ENCODE assay signal across 8 mouse cellular contexts in genomic region chr3:104671543-104671942, GRCm38 (mm10). TPM values are rescaled to one million over a fixed set of nuclear protein-coding genes. Genes with fewer than 3 reads are reported as not detected.
A peak's percentile ranks its signal among the peaks of the same experiment; 100 is the strongest.
DNase-seq lines count a peak whose midpoint lies in the region; ATAC-seq and TF ChIP-seq lines count a peak whose summit lies in the region.

No protein-coding gene starts in this region.

- ATAC-seq in hindbrain, postnatal 0 days: no peak
- ATAC-seq in hindbrain, embryonic 14.5 days (ENCODE audit: low FRiP score): no peak
- ATAC-seq in forebrain, postnatal 0 days: peak; percentile 34; the same call in 1 of the 2 replicates
- ATAC-seq in intestine, postnatal 0 days: no peak

- H3K4me1 ChIP-seq in hindbrain, postnatal 0 days (ENCODE audit: insufficient read depth, low read length): peaks cover 10% of the 10 kb centered on the region
- H3K4me1 ChIP-seq in hindbrain, embryonic 14.5 days (replicated peaks; ENCODE audit: control insufficient read depth, insufficient read depth, low read length): peaks cover 14% of the 10 kb centered on the region
- H3K4me1 ChIP-seq in bone marrow, adult 2 months (ENCODE audit: control insufficient read depth, insufficient read depth, low read length): peaks cover 10% of the 10 kb centered on the region
- H3K4me1 ChIP-seq in forebrain, postnatal 0 days (ENCODE audit: insufficient read depth): peaks cover 6% of the 10 kb centered on the region; the same call in 1 of the 2 replicates
- H3K4me1 ChIP-seq in intestine, postnatal 0 days (replicated peaks; ENCODE audit: control insufficient read depth, insufficient read depth, low read length): peaks cover 16% of the 10 kb centered on the region

- H3K9ac ChIP-seq in hindbrain, postnatal 0 days (replicated peaks; ENCODE audit: low read length): no peak overlapping the region
- H3K9ac ChIP-seq in hindbrain, embryonic 14.5 days: no peak overlapping the region
- no peak overlapping the region for H3K9ac ChIP-seq in forebrain, postnatal 0 days
- H3K9ac ChIP-seq in intestine, postnatal 0 days (ENCODE audit: low read depth, low read length): no peak overlapping the region

- no peaks in the 10 kb centered on the region for H3K27me3 ChIP-seq in hindbrain, postnatal 0 days (ENCODE audit: insufficient read depth, low read length)
- H3K27me3 ChIP-seq in hindbrain, embryonic 14.5 days (ENCODE audit: control insufficient read depth, insufficient read depth, low read length): no peaks in the 10 kb centered on the region
- no peaks in the 10 kb centered on the region for H3K27me3 ChIP-seq in forebrain, postnatal 0 days (ENCODE audit: insufficient read depth, low read length)
- H3K27me3 ChIP-seq in intestine, postnatal 0 days (replicated peaks; ENCODE audit: control insufficient read depth, insufficient read depth, low read length): no peaks in the 10 kb centered on the region

- 57% methylated on average over 6 of the region's 6 CpGs for WGBS in hindbrain, postnatal 0 days
- WGBS in hindbrain, embryonic 14.5 days: 80% methylated on average over 6 of the region's 6 CpGs
- WGBS in bone marrow, adult 2 months: 32% methylated on average over 6 of the region's 6 CpGs
- WGBS in forebrain, postnatal 0 days: 31% methylated on average over 6 of the region's 6 CpGs
- 50% methylated on average over 6 of the region's 6 CpGs for WGBS in intestine, postnatal 0 days

- H3K27ac ChIP-seq in hindbrain, postnatal 0 days: 0 out of 2 replicates have a peak overlapping the region, but pooled peaks have one; percentile 20
- no peak overlapping the region for H3K27ac ChIP-seq in hindbrain, embryonic 14.5 days
- H3K27ac ChIP-seq in bone marrow, adult 2 months (ENCODE audit: control insufficient read depth, insufficient read depth, low read depth, low read length, poor library complexity): peak overlapping the region; percentile 86
- H3K27ac ChIP-seq in forebrain, postnatal 0 days (ENCODE audit: low read depth, low read length): peak overlapping the region; percentile 10; the same call in 1 of the 2 replicates
- no peak overlapping the region; the same call in 1 of the 2 replicates for H3K27ac ChIP-seq in intestine, postnatal 0 days (ENCODE audit: low read depth, low read length)

- peak overlapping the region; percentile 23; the same call in 1 of the 2 replicates for H3K4me2 ChIP-seq in hindbrain, postnatal 0 days (ENCODE audit: low read depth, low read length)
- no peak overlapping the region for H3K4me2 ChIP-seq in hindbrain, embryonic 14.5 days (replicated peaks)
- no peak overlapping the region for H3K4me2 ChIP-seq in forebrain, postnatal 0 days (ENCODE audit: low read depth)
- no peak overlapping the region for H3K4me2 ChIP-seq in intestine, postnatal 0 days (replicated peaks; ENCODE audit: low read depth)

- no peak for TF ChIP-seq CTCF in hindbrain, postnatal 0 days (IDR thresholded peaks at IDR 0.05; ENCODE audit: low read depth)
- TF ChIP-seq CTCF in bone marrow, adult 2 months (IDR thresholded peaks at IDR 0.05; ENCODE audit: control insufficient read depth, insufficient read depth, low read length): no peak
- TF ChIP-seq CTCF in forebrain, postnatal 0 days (IDR thresholded peaks at IDR 0.05; ENCODE audit: low read depth): no peak
- no peak for TF ChIP-seq CTCF in intestine, postnatal 0 days (IDR thresholded peaks at IDR 0.05; ENCODE audit: low read depth)

- H3K36me3 ChIP-seq in hindbrain, postnatal 0 days (ENCODE audit: insufficient read depth, low read length): no peaks in the 10 kb centered on the region
- H3K36me3 ChIP-seq in hindbrain, embryonic 14.5 days (replicated peaks; ENCODE audit: control insufficient read depth, insufficient read depth): no peaks in the 10 kb centered on the region
- no peaks in the 10 kb centered on the region for H3K36me3 ChIP-seq in forebrain, postnatal 0 days (ENCODE audit: insufficient read depth)
- H3K36me3 ChIP-seq in intestine, postnatal 0 days (ENCODE audit: control insufficient read depth, insufficient read depth): no peaks in the 10 kb centered on the region

- peak; percentile 19 for DNase-seq in hindbrain, postnatal 0 days (ENCODE audit: low spot score)
- no peak for DNase-seq in hindbrain, embryonic 14.5 days (ENCODE audit: low spot score)
- DNase-seq in forebrain, postnatal 0 days: peak; percentile 37
- DNase-seq in retina, postnatal 1 day: peak; percentile 64
- DNase-seq in T-cell, adult 2 months (ENCODE audit: low spot score): no peak
- no peak for DNase-seq in gastrocnemius, adult 8-10 months (ENCODE audit: low spot score in 2 of 2)

- no peaks in the 10 kb centered on the region for H3K9me3 ChIP-seq in hindbrain, postnatal 0 days (ENCODE audit: low read length)
- H3K9me3 ChIP-seq in hindbrain, embryonic 14.5 days (ENCODE audit: control insufficient read depth, low read length): no peaks in the 10 kb centered on the region
- no peaks in the 10 kb centered on the region for H3K9me3 ChIP-seq in forebrain, postnatal 0 days (ENCODE audit: low read length)
- no peaks in the 10 kb centered on the region for H3K9me3 ChIP-seq in intestine, postnatal 0 days (ENCODE audit: control insufficient read depth)

- TF ChIP-seq POLR2A in bone marrow, adult 2 months (IDR thresholded peaks at IDR 0.05; ENCODE audit: borderline replicate concordance, control insufficient read depth, low read depth, low read length): 0 out of 2 replicates have a peak, but pooled peaks have one; percentile 31

- no peak overlapping the region for H3K4me3 ChIP-seq in hindbrain, postnatal 0 days (ENCODE audit: low read length)
- H3K4me3 ChIP-seq in hindbrain, embryonic 14.5 days (replicated peaks; ENCODE audit: low read length): no peak overlapping the region
- no peak overlapping the region for H3K4me3 ChIP-seq in bone marrow, adult 2 months (replicated peaks; ENCODE audit: control insufficient read depth, low read depth, low read length)
- H3K4me3 ChIP-seq in forebrain, postnatal 0 days (ENCODE audit: low read depth, low read length): no peak overlapping the region
- H3K4me3 ChIP-seq in intestine, postnatal 0 days (ENCODE audit: low read depth, low read length): no peak overlapping the region

RNA-seq across cellular contexts. Expression of gene Slc16a1, which starts 33.1 kb away (rescaled TPM):
- total RNA-seq in hindbrain, postnatal 0 days (2014; rRNA removed): 40.2 and 43.4 TPM in 2 replicates
- 21.8 and 22.6 TPM in 2 replicates for polyA plus RNA-seq in hindbrain, postnatal 0 days (2015; fragmentation: Nextera tagmentation; extraction: Ambion mirVana)
- 10.0 and 12.3 TPM in 2 replicates for polyA plus RNA-seq in hindbrain, embryonic 14.5 days (2014; fragmentation: Nextera tagmentation; extraction: Ambion mirVana)
- 41.6 and 73.1 TPM in 2 replicates for polyA plus RNA-seq in bone marrow, adult 2 months (2011; ENCODE audit: insufficient read depth, insufficient read length, low replicate concordance, missing spikeins)
- total RNA-seq in forebrain, postnatal 0 days (2014; rRNA removed): 32.1 and 33.4 TPM in 2 replicates
- 17.4 and 20.2 TPM in 2 replicates for polyA plus RNA-seq in forebrain, postnatal 0 days (2015; fragmentation: Nextera tagmentation; extraction: Ambion mirVana)
- 36.6 and 36.7 TPM in 2 replicates for polyA plus RNA-seq in intestine, postnatal 0 days (2015; fragmentation: Nextera tagmentation; extraction: Ambion mirVana)
- 10 to 100 TPM; 22.5 to 27.1 (median 24.3) TPM for total RNA-seq in gastrocnemius, adult 8-10 months (2022)

Comparison
In these comparisons a context has a peak if more than half of its experiments do, and no peak if none do; other contexts are left out.
1. DNase-seq: peak in hindbrain, postnatal 0 days (single experiment), forebrain, postnatal 0 days (single experiment) and retina, postnatal 1 day (single experiment); none in hindbrain, embryonic 14.5 days (single experiment), T-cell, adult 2 months (single experiment) and gastrocnemius, adult 8-10 months (0 of 2).
2. H3K27ac ChIP-seq: peak in hindbrain, postnatal 0 days (single experiment), bone marrow, adult 2 months (single experiment) and forebrain, postnatal 0 days (single experiment); none in hindbrain, embryonic 14.5 days (single experiment) and intestine, postnatal 0 days (single experiment).